Mouse (Mus musculus): ENCODE data around the gene Mmp15. TPM values are rescaled to one million over a fixed set of nuclear protein-coding genes. Genes with fewer than 3 reads are reported as not detected.

Gene Mmp15
- polyA plus RNA-seq, 1 experiment from 2014 or later = 18.4 TPM

DNA sequence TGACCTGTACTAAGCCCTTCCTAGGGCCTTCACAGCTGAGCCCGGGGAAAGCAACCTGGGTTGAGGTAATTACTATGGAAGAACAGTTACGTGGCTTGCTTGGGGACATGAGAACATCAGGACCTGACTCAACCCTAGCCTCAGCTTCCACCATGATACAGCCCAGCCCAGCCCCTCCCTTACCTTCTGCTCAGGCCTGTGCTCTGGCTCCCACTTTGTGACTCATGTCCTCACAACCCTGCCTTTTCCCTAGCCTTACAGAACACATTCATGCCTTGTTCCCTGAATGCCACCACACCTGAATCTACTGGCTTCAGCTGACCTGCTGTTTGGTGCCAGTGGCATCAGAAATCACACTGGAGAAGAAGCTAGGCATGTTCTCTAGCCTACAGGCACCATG, 3.7 kb upstream of the Mmp15 start:
- Histone ChIP-seq H3K9me3 (no peaks in the 10 kb centered on the region), H3K36me3 (peaks cover 19% of the 10 kb centered on the region), H3K4me3 (no peak overlapping the region), H3K4me1 (replicated peaks) (peaks cover 39% of the 10 kb centered on the region), H3K27me3 (no peaks in the 10 kb centered on the region), H3K4me2 (no peak overlapping the region), H3K9ac (no peak overlapping the region), H3K27ac (peak overlapping the region; percentile 67)
- 78% methylated on average over 2 of the region's 2 CpGs for WGBS
- no peak for ATAC-seq (ENCODE audit: low FRiP score)

DNA sequence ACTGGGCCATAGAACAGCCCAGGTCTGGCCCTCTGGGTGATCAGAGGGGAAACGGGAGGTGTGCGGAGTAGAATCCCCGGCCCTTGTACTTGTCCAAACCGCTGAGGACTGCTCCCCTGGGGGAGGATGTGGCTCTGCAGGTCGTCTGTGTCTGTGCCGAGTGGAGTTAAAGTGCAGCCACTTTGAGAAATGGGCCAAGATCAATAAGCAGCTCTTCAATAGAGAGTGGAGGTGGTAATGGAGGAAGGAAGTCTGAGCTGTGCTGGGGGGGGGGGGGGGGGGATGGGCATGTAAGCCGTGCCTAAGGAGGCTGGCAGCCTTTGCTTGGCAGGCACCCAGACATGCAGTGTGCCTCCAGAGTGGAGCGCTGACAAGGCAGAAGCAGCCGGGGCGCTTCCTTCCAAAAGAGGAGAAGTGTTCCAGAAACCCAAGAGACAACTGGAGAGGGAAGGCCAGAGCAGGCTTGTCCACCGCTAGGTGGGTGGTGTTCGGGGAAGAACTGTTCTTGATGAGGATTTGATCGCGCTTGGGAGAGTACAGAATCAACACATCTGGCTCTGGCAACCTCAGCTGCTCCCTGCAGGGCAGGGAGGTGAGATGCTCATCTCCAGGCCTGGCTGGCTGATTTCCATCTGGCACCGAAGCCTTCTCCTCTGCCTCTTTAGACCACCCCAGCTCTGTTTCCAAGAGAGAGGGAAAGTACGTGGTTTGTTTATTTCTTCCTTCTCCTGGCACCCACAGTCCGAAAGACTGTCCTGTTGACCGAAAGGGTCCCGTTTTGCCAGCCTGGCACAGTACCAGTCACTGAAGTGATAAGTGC, 3.0 kb upstream of the Mmp15 start:
- Histone ChIP-seq H3K4me1 (replicated peaks) (peaks cover 46% of the 10 kb centered on the region), H3K27me3 (no peaks in the 10 kb centered on the region), H3K36me3 (peaks cover 12% of the 10 kb centered on the region), H3K4me2 (no peak overlapping the region), H3K9me3 (no peaks in the 10 kb centered on the region), H3K9ac (no peak overlapping the region), H3K27ac (peak overlapping the region; percentile 67), H3K4me3 (no peak overlapping the region)
- ATAC-seq (ENCODE audit: low FRiP score) = 0 out of 2 replicates have a peak, but pooled peaks have one; percentile 9
- 54% methylated on average over 18 of the region's 19 CpGs for WGBS

GRCm38 (mm10) chr8:95351461-95351860, 607 bp upstream of the Mmp15 start:
- H3K4me1 ChIP-seq (replicated peaks) = peaks cover 70% of the 10 kb centered on the region
- 3% methylated on average over 15 of the region's 15 CpGs for WGBS
- H3K27ac ChIP-seq = no peak overlapping the region
- no peaks in the 10 kb centered on the region for H3K27me3 ChIP-seq
- H3K9me3 ChIP-seq = no peaks in the 10 kb centered on the region
- H3K36me3 ChIP-seq = no peaks in the 10 kb centered on the region; the same call in 1 of the 2 replicates
- ATAC-seq (ENCODE audit: low FRiP score) = no peak
- peak overlapping the region; percentile 88 for H3K4me3 ChIP-seq
- 0 out of 2 replicates have a peak overlapping the region, but pooled peaks have one; percentile 93 for H3K9ac ChIP-seq
- peak overlapping the region; percentile 89 for H3K4me2 ChIP-seq

- Histone ChIP-seq H3K36me3 (no peaks in the 10 kb centered on the region), H3K27me3 (no peaks in the 10 kb centered on the region), H3K9ac (peak overlapping the region; percentile 93), H3K27ac (peak overlapping the region; percentile 93), H3K9me3 (no peaks in the 10 kb centered on the region), H3K4me1 (replicated peaks) (peaks cover 67% of the 10 kb centered on the region), H3K4me2 (peak overlapping the region; percentile 89), H3K4me3 (peak overlapping the region; percentile 88)
- ATAC-seq (ENCODE audit: low FRiP score) = peak; percentile 32
- 2% methylated on average over 62 of the region's 62 CpGs for WGBS
Measured at GRCm38 (mm10) chr8:95352871-95353866, 1.1 kb downstream of the Mmp15 start.

- no peak for ATAC-seq (ENCODE audit: low FRiP score)
- H3K9ac ChIP-seq = peak overlapping the region; percentile 93
- no peak overlapping the region; the same call in 1 of the 2 replicates for H3K4me3 ChIP-seq
- H3K4me1 ChIP-seq (replicated peaks) = peaks cover 67% of the 10 kb centered on the region
- no peaks in the 10 kb centered on the region for H3K9me3 ChIP-seq
- H3K27ac ChIP-seq = no peak overlapping the region
- no peaks in the 10 kb centered on the region for H3K36me3 ChIP-seq
- H3K4me2 ChIP-seq = peak overlapping the region; percentile 89
- WGBS = 85% methylated on average over 2 of the region's 2 CpGs
- no peaks in the 10 kb centered on the region for H3K27me3 ChIP-seq
Measured at GRCm38 (mm10) chr8:95354606-95355005, 2.5 kb downstream of the Mmp15 start.

DNA sequence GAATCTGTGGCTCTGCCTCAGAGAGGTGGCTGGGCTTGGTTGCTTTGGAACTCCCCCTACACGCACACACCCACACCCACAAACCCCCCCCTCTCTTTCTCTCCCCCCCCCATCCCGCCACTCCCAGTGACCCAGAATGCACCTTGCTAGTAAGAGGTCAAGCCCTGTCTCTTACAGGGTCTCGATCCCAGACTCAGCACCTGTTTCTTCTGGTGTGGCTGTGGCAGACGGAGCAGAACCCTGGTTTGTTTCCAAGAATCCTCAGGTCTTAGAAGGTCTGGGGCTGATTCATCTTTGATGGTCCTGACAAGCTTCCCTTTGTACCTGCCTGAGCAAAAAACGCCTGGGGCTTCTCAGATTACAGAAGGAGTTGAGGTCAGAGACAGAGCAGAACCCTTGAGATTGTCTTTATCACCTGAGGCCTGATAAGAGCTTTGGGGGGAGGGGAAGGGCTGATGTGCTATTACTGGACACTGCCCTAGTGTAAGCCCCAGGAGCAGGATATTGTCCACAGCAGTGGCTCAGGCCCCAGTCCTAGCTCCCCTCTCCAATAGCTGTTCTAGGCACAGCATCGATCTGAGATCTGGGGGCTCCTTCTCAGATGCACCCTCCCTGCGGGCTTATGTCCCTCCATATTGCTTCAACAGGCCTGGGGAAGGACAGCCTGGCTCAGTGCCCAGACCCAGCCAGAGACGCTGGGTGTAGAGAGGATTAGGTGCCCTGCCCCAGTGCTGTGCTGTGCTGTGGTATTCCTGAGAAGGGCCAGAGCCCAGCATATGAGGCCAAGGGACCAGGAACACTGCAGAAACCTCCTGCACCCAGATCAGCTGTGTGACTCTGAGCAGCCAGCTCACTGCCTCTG, 6.7 kb downstream of the Mmp15 start:
- no peak for ATAC-seq (ENCODE audit: low FRiP score)
- peaks cover 73% of the 10 kb centered on the region for H3K4me1 ChIP-seq (replicated peaks)
- peak overlapping the region; percentile 3; the same call in 1 of the 2 replicates for H3K27ac ChIP-seq

GRCm38 (mm10) chr8:95360181-95361015, 8.3 kb downstream of the Mmp15 start:
- ATAC-seq (ENCODE audit: low FRiP score) = no peak

More for the DNA sequence above, 6.7 kb downstream of the Mmp15 start:
- H3K9me3 ChIP-seq = no peaks in the 10 kb centered on the region
- no peak overlapping the region for H3K4me3 ChIP-seq
- peaks cover 4% of the 10 kb centered on the region; the same call in 1 of the 2 replicates for H3K36me3 ChIP-seq
- 55% methylated on average over 8 of the region's 8 CpGs for WGBS
- no peak overlapping the region for H3K4me2 ChIP-seq
- H3K27me3 ChIP-seq = no peaks in the 10 kb centered on the region
- peak overlapping the region; percentile 36; the same call in 1 of the 2 replicates for H3K9ac ChIP-seq

DNA sequence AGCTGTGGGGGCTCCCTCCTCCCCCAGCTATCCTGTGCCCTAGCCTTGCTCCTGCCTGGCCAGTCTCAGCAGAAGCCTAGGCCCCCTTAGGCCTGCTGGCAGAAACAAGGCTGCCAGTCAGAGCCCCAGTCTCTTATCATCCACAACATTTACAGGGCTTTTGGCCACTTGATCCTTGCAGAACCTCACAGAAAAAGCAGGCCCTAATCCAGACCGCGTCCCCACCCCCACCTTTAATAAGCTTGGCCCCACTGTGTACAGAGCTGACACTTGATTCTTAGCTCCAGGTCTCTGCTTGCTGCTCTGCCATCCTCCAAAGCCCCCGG, 8.9 kb downstream of the Mmp15 start:
- no peak overlapping the region; the same call in 1 of the 2 replicates for H3K9ac ChIP-seq
- H3K36me3 ChIP-seq = peaks cover 10% of the 10 kb centered on the region
- H3K4me3 ChIP-seq = no peak overlapping the region
- H3K27ac ChIP-seq = peak overlapping the region; percentile 25
- no peaks in the 10 kb centered on the region for H3K27me3 ChIP-seq
- 92% methylated on average over 3 of the region's 3 CpGs for WGBS
- H3K4me2 ChIP-seq = no peak overlapping the region
- H3K9me3 ChIP-seq = no peaks in the 10 kb centered on the region
- no peak for ATAC-seq (ENCODE audit: low FRiP score)
- H3K4me1 ChIP-seq (replicated peaks) = peaks cover 51% of the 10 kb centered on the region

More at GRCm38 (mm10) chr8:95360181-95361015, 8.3 kb downstream of the Mmp15 start:
- Histone ChIP-seq H3K4me3 (no peak overlapping the region), H3K9me3 (no peaks in the 10 kb centered on the region), H3K27me3 (no peaks in the 10 kb centered on the region), H3K4me1 (replicated peaks) (peaks cover 57% of the 10 kb centered on the region), H3K4me2 (no peak overlapping the region), H3K9ac (peak overlapping the region; percentile 53; the same call in 1 of the 2 replicates), H3K27ac (peak overlapping the region; percentile 58), H3K36me3 (peaks cover 9% of the 10 kb centered on the region; the same call in 1 of the 2 replicates)
- WGBS = 46% methylated on average over 7 of the region's 7 CpGs

DNA sequence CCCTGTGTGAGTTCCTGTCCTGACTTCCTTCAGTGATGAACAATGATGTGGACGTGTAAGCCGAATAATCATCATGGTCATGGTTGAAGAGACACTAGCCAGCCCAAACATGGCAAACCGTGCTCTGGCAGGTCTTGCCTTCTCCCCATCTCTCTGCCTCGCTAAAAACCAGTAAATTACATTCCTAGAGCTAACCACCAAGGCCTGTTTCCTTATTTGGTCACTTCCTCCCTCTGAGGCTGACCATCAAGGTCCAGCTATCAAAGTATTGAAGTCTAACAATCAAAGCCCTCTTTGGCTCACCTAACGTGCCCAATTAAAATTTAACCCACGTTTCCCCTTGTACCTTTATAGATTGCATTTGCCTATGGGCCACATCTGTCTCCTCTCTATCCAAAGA, 10.2 kb downstream of the Mmp15 start:
- H3K4me2 ChIP-seq = no peak overlapping the region
- 76% methylated on average over 6 of the region's 6 CpGs for WGBS

GRCm38 (mm10) chr8:95363849-95364248, 11.8 kb downstream of the Mmp15 start:
- Histone ChIP-seq H3K9ac (no peak overlapping the region), H3K27ac (no peak overlapping the region), H3K4me1 (replicated peaks) (peaks cover 35% of the 10 kb centered on the region), H3K9me3 (no peaks in the 10 kb centered on the region), H3K27me3 (no peaks in the 10 kb centered on the region), H3K4me3 (no peak overlapping the region), H3K4me2 (no peak overlapping the region), H3K36me3 (peaks cover 38% of the 10 kb centered on the region)
- no peak for ATAC-seq (ENCODE audit: low FRiP score)
- WGBS = 95% methylated on average over 2 of the region's 2 CpGs

More for the DNA sequence above, 10.2 kb downstream of the Mmp15 start:
- H3K27me3 ChIP-seq = no peaks in the 10 kb centered on the region
- ATAC-seq (ENCODE audit: low FRiP score) = no peak
- no peaks in the 10 kb centered on the region for H3K9me3 ChIP-seq
- H3K9ac ChIP-seq = no peak overlapping the region
- no peak overlapping the region for H3K4me3 ChIP-seq
- H3K27ac ChIP-seq = no peak overlapping the region
- H3K4me1 ChIP-seq (replicated peaks) = peaks cover 41% of the 10 kb centered on the region
- peaks cover 23% of the 10 kb centered on the region for H3K36me3 ChIP-seq

All from hindbrain, embryonic 13.5 days (tissue).